Mouse (Mus musculus) frontal cortex, postnatal 25 days (tissue): Measurements from ENCODE around the gene Foxp1.

Experiments used
- DNase-seq, 2 experiments: peaks; one replicate each; pipeline ENCODE4 v3.0.0; 2022; ENCODE audit warnings: low spot score in 2 of 2

Gene Foxp1

GRCm38 (mm10) chr6:98948153-98949141, 574.1 kb downstream of the Foxp1 start:
- DNase-seq, result no peak

DNA sequence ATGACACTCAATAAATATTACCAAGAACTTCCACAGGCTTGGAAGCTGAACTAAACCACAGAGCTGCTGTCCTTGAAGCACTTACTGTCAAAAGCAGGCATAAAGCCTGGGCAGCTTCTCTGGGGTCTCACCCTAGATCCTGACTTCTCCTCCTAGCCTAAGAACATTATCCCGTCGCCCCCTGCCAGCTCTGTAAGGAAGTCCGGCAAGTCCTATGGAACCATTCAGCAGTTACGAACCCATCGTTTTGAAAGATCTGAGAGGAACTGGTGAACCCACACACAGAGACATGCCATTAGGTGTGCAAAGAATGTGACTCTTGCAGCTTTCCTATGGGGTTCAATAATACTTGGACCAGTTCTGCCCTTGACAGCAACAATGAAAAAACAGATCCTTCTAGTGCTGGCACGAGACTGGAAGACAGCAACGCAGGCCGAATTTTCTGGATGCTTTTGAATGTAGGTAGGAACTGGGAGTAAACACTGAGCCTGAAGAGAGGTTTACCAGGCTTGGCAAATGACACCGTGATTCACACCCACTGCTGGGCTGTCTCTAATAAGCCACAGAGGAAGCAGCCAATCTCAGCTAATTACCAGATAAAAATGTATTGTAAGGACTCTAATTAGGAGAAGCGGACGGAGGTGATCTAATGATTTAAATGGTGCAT, 574.9 kb downstream of the Foxp1 start:
- DNase-seq, result no peak

DNA sequence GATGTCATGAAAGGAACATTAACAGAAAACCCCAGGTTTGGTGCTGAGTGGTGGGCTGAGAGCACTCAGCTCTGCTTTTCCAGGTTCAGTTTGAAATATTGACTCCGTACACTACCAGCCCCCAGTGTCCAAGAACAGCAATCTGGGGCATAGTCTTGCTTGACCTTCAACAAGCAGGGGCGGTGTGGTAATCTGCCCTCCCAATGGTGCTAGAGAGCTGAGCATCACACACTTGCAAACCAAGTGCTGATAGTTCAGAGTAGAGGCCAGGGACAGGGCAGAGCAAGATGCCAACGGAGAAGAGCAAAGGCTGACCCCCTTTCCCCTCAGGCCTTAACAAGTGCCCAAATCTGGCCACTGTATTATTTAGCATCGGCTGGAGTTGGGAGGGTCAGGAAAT, 575.8 kb downstream of the Foxp1 start:
- DNase-seq, result no peak

GRCm38 (mm10) chr6:98945496-98946412, 576.8 kb downstream of the Foxp1 start:
- DNase-seq, result no peak

DNA sequence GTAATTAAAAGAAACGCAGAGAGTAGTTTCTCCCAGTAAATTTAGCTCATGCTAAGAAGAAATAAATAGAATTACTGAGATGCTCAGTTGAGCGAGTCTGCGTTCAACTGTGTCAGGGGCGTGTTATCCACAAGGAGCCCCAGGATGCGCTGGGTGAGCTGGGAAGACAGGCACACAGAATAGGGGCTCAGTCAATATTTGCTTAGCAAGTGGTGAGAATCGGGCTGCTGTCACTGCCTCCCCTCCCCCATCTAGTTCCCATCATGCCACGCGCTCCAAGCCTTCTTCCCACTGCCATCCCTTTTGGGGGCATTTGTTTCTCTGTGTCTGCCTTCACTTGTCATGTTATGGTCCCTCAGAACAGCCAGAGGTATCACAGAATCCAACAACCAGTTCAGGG, 584.2 kb downstream of the Foxp1 start:
- DNase-seq, result no peak

DNA sequence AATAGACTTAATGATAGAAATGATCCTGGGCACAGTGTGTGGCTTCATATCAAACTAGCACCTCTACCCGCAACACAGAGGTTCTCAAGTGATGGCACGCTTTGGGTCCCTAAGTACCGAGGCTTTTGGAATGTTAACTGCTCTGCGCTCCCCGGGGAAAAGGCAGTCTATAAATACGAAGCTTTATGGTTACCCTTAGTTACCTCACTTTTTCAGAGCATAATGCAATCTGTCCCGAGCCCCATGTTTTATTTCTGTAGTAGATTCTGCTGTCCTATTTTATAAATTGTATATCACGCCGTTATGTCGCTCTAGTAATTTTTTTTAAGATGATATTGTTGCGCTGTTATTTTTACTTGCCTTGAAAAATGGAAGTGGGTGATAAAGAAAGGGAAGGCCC, 585.0 kb downstream of the Foxp1 start:
- DNase-seq, result no peak

GRCm38 (mm10) chr6:98936377-98936776, 586.1 kb downstream of the Foxp1 start:
- no peak for DNase-seq

- DNase-seq, result no peak
Observed at GRCm38 (mm10) chr6:98935169-98935568, 587.4 kb downstream of the Foxp1 start.

DNA sequence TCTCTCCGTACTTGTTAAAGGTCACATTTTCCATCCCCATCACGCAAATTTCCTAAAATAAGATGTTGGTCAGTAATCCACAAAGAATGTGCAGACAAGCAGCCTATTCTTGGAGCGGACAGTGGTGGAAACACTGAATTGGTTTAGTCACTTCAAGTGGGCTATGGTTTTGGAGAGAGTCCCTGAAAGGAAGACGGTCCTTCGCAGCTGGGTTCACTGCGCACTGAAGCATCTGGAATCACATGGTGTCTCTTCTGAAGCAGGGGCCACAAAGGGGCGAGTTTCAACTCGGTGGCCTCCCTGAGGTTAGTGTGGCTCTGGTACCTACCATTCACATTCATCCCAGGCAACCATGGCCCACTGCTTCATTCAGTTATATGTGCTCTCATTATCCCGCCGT, 588.1 kb downstream of the Foxp1 start:
- no peak for DNase-seq

DNA sequence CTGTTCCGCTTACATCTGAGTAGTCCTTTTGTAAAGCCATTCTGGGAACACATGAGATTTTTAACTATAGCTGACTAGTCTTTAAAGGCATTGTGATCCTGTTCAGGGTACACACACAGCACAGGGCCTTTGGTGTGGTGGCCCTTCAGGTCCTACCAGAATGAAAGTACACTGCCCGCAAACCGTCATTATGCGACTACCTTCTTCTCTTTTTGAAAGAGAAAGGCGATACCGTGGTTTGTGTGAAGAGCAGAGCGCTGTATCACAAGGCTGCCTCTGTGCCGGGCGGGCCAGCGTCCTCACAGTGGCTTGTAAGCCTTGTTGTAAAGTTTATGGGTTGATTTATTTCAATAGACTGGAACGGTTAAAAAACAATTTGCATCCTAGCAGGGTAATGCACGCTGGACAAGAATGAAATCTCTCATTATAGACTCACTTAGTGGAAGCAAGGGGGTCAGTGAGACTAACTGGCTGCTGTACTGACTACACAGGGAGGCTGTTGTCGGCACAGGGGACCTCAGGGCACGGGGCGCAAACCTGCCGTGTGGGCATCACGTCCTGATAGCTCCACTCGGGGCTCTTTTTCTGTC, 589.3 kb downstream of the Foxp1 start:
- DNase-seq, result no peak

DNA sequence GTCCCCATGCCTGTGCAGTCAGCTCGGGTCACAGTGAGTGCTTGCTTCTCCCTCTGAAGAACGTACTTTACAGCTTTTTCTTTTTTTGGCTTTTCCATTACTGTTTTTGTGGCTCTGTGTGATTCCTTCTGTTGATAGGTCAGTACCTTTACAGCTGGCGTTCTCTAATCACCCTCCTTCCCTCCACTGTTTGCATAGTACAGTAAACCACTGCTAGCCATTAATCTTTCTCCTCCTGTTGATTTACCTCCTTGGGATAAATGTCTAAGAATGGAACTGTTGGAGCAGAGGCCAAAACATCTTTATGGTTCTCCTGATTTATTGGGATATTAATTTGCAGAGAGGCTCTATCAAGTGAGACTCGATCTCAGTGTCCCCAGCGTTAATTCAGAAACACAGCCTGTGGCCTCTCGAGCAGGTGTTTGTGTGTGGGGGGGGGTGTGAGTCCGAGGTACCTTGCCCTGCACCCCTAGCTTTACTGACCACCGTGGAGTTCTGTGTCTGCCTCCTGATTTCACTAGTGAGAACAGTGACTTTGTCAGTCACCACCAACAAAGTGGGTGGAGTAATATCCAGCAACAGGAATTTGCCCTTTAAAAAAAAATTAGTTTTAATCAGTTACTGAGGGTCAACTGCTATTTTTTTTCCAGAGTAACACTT, 590.5 kb downstream of the Foxp1 start:
- DNase-seq, result no peak

DNA sequence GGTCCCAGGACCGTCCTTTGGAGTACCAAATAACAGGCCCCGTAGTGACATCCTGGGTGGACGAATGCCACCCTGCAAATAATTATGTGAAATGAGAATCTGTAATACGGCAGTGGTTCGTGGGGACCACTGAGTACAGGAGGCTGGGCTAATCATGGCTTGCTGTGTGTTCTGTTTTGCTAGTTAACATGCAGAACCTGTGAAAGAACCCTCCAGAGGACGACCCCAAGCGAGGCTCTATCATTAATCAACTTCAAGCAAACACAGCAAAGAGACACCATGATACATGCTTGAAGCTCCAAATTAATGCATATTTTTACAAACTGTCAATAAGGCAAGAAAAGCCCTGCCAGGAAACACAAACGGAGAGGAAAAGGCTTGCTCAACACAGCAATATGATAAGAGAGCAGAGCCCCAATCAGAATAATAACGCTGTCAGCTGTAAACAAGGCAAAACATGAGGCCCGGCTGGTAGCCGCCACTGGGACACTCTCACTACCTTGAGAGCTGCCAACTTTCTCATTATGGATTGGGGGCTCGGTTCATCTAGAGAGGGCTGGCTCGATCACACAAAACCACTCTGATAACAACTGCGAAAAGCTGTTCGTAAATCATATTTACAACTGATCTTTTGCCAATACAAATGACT, 591.7 kb downstream of the Foxp1 start:
- no peak for DNase-seq

- no peak for DNase-seq
Observed at GRCm38 (mm10) chr6:98928365-98928764, 594.2 kb downstream of the Foxp1 start.

DNA sequence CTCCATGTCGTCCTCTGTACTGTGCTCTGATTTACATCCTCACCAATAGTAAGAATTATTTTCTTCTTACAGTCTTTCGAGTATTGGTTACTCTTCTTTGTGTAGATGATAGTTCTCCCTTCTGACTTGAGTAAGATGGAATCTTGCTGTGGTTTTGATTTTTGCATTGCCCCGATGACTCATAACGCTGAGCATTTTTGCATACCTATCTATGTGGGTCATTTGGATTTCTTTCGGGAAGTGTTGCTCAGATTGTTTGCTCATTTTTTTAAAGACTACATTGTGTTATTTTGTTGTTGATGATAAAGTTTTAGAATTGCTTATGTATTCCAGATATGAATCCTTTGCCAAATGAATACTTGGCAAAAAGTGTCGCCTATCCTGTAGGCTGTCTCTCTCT, 621.3 kb downstream of the Foxp1 start:
- no peak for DNase-seq

DNA sequence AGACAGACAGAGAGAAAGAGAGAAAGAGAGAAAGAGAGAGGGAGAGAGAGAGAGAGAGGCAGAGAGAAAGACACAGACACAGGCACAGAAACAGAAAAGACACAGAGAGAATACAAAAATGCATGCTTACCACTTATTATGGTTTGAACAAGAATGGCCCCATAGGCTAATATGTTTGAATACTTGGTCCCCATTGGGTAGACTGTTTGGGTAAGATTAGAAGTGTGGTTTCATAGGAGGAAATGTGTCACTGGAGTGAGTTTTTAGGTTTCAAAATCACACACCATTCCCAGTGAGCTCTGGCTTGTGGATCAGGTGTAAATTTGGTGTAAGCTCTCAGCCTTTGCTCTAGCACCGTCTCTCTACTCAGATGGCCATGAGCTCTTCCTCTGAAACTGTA, 644.3 kb downstream of the Foxp1 start:
- no peak for DNase-seq

- DNase-seq, result no peak
Observed at GRCm38 (mm10) chr6:98876401-98876800, 646.1 kb downstream of the Foxp1 start.
